Mouse (Mus musculus) urinary bladder, postnatal 36 days (tissue): Measurements from ENCODE around the gene Atg5.

ENCODE experiments used
- DNase-seq, 2 experiments: peaks; one replicate each; pipeline ENCODE4 v3.0.0; 2022; ENCODE audit warnings: low spot score in 2 of 2, mixed read lengths in 1 of 2

The Atg5 gene

DNA sequence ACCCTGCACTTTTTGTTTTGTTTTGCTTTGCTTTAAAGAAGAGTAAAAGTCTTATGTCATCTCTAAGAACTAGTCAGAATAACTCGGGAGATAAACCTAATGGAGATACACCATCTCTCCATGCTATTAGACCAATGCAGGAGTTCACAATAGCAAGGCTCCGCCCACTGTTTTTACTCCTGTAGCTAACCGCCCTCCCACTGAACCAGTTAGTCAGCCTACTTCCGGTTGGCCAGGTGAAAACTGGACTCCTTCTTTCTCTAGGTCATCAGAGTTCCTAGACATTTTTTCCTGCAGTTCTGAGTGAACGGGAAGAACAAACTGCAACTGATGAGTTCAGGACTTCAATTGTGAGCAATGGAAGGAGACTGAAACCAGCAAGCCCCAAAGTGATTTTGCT is 122.1 kb downstream of the Atg5 start:
- no peak for DNase-seq

DNA sequence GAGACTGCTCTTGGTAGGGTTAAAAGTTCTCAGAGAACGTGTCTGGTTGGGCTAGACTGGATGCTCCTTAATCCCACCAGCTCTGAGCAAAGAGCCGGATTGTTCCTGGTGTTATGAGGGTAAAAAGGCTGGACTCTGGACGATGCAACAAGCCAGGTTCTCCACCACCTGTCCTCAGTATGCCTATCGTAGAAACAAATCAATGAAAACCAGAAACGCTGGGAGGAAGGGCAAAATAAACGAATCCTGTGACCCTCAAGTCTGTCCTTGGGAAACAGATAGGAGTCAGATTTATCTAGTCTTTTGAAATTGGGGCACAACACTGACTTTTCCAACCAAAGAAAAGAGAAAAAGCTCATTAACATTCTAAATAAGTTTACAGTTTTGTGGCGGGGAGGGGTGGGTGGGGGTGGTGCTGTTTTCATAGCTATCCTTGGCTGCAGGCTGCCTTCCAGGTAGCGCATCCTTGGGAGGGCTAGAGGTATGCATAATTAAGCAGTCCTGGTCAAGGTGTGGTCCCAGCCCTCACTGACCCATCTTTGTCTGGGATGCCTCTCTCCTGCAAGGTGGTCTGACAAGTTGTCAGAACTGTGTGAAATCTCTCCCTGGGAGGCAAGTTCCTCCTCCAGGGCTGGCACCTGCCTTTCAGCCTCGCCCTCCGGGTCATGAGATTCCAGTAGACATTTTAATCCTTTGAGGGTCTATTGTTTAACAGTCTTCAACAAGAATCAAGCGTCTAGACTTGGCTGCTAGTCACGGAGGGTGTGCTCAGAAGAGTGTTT is 123.5 kb downstream of the Atg5 start:
- no peak for DNase-seq

DNA sequence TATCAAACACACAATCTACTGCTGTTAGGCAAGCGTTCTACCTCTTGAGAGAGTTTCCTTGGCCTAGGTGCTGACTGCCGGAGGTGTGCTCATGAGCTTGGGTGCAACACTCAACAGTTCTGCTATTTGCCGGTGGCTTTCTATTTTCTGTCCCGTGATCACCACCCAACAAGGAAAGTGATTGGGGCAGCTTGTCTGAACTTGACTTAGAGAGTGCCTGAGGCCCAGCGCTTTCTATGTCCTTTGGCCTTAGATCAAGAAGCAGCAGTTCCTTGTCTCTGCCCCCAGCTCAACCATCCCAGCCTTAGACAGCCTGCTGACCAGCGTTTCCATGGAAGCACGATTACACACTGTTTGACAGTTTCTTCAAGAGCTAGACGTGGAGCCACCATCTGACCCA is 124.7 kb downstream of the Atg5 start:
- no peak for DNase-seq

DNA sequence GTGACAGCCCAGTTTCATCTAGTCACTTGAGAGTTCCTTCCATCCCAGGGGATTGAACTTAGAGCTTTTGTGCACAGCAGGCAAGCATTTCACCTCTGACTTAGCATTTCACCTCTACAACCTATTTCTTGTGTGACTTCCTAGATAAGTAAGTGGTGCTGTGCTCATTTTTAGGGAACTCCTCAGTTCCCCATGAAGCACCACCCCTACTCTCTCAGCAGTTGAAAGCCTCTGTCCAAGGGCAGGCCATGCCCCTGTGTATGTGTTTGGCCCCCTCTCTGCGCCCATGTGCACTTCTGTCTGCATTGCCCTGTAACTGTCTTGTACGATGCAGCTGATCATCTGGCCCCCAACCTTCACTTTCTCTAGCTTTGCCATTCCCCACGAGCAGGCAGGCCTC is 132.0 kb downstream of the Atg5 start:
- DNase-seq: no peak

DNA sequence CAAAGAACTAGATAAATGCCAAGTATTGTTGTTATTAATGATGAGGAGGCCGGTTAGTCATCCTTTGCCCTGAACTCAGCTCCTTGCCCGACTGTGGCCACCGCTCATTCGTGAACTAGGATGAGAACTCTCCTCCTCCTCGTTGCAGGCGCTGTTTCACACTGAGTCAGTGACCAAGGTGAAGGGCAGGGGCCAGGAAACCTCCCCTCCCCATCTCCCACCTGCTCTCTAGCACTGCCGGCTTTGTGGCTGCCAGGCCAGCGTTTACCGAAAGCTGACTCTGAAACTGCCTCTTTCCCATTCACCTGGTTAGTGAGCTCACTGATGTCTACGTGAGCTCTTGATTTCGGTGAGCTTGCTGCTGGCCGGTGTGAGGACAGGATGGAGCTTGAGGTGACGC is 132.4 kb downstream of the Atg5 start:
- DNase-seq: no peak

DNA sequence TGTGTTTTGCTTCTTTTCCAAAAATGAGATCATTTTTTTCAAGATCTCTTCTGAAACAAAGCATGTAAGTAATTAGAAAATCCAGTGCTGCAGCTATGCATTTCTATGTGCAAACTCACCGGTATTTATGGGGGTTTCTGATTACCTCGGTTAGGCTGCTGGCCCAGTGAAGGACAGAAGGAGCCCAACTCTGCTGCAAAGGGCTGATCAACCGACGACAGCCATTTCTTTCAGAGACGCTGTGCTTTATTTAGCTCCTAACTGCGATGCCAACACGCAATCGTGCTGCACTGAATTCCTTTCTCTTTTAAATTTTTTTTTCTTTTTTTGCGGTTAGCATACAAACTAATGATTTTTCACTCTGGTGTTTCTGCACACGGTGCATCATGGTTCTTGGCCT is 133.4 kb downstream of the Atg5 start:
- DNase-seq: no peak

DNA sequence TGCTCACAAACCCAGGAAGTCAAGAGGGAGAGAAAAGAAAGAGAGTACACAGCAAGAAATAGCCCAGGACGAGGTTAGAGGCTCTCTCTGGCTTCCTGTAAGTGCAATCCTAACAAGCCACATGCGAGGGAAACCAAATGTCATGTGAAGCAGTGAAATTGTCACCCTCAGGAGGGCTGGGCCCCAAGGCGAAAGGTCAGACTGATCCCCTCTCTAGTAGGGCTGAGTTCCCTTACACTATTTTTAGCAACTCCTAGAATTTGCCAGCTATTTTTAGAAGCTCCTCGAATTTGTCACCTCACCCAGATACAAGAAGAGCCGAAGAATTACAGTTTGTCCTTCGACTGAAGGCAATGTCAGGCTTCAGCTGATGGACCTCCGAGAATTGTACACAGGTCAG is 135.3 kb downstream of the Atg5 start:
- DNase-seq: no peak

DNA sequence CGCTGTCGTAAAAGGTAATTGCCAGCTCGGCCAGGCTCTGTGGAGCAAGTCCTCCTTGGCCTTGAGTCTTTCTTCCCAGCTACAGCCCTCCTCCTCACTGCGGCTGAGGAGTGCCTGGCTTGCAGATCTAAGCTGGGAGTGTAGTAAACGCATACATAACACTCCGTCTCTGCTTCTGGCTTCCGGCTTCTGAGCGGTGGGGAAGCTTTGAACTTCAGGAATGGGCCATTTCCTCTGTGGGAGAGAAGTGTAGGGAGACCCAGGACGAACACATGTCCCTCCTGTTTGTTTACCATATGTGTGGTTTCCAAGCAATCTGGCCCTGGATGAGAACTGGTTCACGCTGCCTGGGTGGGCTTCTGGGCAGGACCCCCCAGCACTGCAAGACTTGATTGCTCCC is 140.9 kb downstream of the Atg5 start:
- no peak for DNase-seq

DNA sequence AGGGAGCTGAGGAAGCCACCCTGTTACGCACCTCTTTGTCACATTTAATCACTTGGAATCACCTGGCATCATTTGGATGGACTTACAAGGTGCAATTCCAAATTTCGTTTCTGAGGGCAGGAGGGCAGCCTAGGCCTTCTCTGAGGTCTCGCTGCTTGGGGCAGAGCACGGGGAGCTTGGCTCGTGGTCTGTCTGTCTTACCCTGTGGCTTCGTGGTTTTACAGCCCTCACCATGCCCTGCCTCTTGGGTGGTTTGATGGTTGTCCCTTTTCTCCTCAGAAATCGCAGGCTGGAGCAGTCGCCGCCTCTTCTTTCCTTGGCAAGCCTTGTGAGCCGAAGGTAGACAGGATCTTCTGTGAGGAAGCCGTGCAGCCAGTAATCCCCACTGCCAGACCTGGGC is 141.8 kb downstream of the Atg5 start:
- no peak for DNase-seq
